Mouse (Mus musculus) C2C12 (cell line): ENCODE measurements around the gene Ccl28. TPM values are rescaled to one million over a fixed set of nuclear protein-coding genes. Genes with fewer than 3 reads are reported as not detected.
"Not testable (repeated sequence)": the region's sequence is repeated elsewhere in the genome, so short reads cannot be mapped to it uniquely, and the experiment has no call there.

Experiments used
- H3K27me3 ChIP-seq: one replicate; pipeline ENCODE4 v1.6.1; 2011; ENCODE audit not compliant: control insufficient read depth, insufficient read depth, insufficient read length
- H3K36me3 ChIP-seq: one replicate; pipeline ENCODE4 v1.6.1; 2011; ENCODE audit not compliant: control insufficient read depth, insufficient read depth
- H3K4me3 ChIP-seq: one replicate; pipeline ENCODE4 v1.5.1; 2011; ENCODE audit warnings: mild to moderate bottlenecking, control low read depth; ENCODE audit not compliant: poor library complexity, insufficient read depth, severe bottlenecking
- H3K79me2 ChIP-seq: one replicate; pipeline ENCODE4 v1.6.1; 2011; ENCODE audit not compliant: control insufficient read depth, insufficient read depth
- H3K79me3 ChIP-seq: one replicate; pipeline ENCODE4 v1.6.1; 2011; ENCODE audit warnings: low read depth, control low read depth
- H3ac ChIP-seq: one replicate; pipeline ENCODE3; 2011; ENCODE audit warnings: low read depth; ENCODE audit not compliant: control insufficient read depth, insufficient read length
- CEBPB ChIP-seq: IDR thresholded peaks from one replicate; pipeline ENCODE4 v1.6.1; 2011; ENCODE audit warnings: low read depth, mild to moderate bottlenecking, control low read depth, moderate library complexity
- CTCF ChIP-seq: IDR thresholded peaks from one replicate; pipeline ENCODE4 v1.5.1; 2011; ENCODE audit not compliant: control insufficient read depth, insufficient read depth, insufficient read length
- FOSL1 ChIP-seq: IDR thresholded peaks from one replicate; pipeline ENCODE4 v1.8.0; 2011; ENCODE audit warnings: mild to moderate bottlenecking, low read length; ENCODE audit not compliant: poor library complexity, insufficient read depth, severe bottlenecking
- MAX ChIP-seq: IDR thresholded peaks from one replicate; pipeline ENCODE4 v1.6.1; 2011; ENCODE audit warnings: mild to moderate bottlenecking, control low read depth
- MYOD1 ChIP-seq: IDR thresholded peaks from one replicate; pipeline ENCODE4 v1.6.1; 2011; ENCODE audit warnings: low read depth; ENCODE audit not compliant: control insufficient read depth, insufficient read length
- MYOG ChIP-seq: IDR thresholded peaks from one replicate; pipeline ENCODE4 v1.6.1; 2011; ENCODE audit not compliant: control insufficient read depth, insufficient read length; ENCODE audit errors: extremely low read depth
- USF1 ChIP-seq: IDR thresholded peaks from one replicate; pipeline ENCODE4 v1.6.1; 2011; ENCODE audit warnings: low read depth, mild to moderate bottlenecking, control low read depth, moderate library complexity
- long read RNA-seq, 2 experiments: library from polyadenylated mRNA; unstranded; transcript quantifications; one replicate each; pipeline ENCODE4 v2.0.0; 2019 to 2020
- polyA plus RNA-seq: library from polyadenylated mRNA; unstranded; fragments of >200 nt; fragmentation: generic; extraction: Trizol; gene quantifications from one replicate; pipeline ENCODE4 v1.2.1, GENCODE M21; 2012; ENCODE audit warnings: missing spikeins

Gene Ccl28
- polyA plus RNA-seq, result not detected
- long read RNA-seq, experiment 1, result 0 reads
- long read RNA-seq, experiment 2, result 0 reads

DNA sequence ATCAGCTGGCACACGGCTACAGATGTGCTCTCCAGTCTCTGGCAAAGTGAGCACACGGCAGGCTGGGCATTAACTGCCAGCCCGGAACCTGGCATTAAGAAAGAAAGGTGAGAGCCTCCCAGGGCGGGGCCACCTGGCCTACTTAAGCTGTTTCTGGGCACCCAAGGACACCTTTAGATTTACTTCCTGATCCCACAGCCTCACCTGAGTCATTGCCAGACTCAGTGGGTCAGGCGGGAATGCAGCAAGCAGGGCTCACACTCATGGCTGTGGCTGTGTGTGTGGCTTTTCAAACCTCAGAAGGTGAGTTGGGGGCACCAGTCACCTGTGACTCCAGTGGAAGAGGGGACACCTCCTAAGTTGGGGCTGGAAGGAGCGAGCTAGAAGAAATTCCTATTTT lies at the start of gene Ccl28:
Gene Ccl28 (plus strand): TSS at position 186 of the 400 bp plus-strand sequence.
- H3ac ChIP-seq, result no peak within 1 kb of the TSS
- H3K27me3 ChIP-seq, result no peaks in the 10 kb centered on the region
- no peak within 1 kb of the TSS for H3K4me3 ChIP-seq
- no peak for TF ChIP-seq MAX
- TF ChIP-seq MYOG, result no peak
- TF ChIP-seq CEBPB, result no peak
- TF ChIP-seq FOSL1, result no peak
- no peak for TF ChIP-seq USF1
- no peak for TF ChIP-seq MYOD1
- no peak for TF ChIP-seq CTCF
- no peaks in the 10 kb centered on the region for H3K36me3 ChIP-seq
- no peaks in the 10 kb centered on the region for H3K79me3 ChIP-seq
- no peaks in the 10 kb centered on the region for H3K79me2 ChIP-seq

DNA sequence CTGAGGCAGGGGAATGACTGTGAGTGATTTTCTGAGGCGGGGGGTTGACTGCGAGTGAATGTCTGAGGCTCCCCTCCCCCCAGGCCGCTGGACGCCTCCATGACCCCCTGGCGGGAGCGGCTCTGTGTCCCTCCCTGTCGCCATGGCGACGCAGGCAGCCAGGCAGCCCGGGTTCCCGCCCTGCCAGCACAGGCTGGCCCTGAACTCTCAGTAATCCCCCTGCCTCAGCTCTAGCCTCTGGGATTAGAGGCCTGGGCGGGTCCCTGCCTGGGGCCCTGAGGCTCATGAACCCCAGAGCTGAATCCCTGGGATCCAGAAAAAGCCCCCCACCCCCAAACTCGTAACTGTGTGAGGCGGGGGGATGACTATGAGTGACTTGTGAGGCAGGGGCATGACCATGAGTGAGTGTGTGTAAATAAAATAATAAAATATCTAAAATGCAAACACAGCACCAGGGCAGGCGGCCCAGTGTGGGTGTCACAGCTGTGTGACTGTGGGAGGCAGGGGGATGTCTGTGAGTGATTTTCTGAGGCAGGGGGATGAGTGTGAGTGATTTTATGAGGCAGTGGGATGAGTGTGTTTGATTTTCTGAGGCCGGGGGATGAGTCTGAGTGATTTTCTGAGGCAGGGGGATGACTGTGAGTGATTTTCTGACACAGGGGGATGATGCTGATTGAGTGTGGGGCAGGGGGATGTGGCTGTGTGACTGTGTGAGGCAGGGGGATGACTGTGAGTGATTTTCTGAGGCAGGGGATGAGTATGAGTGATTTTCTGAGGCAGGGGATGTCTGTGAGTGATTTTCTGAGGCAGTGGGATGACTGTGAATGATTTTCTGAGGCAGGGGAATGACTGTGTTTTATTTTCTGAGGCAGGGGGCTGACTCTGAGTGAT lies 27.1 kb upstream of the Ccl28 start:
- H3K27me3 ChIP-seq, H3K79me2 ChIP-seq, H3K79me3 ChIP-seq, H3ac ChIP-seq, H3K4me3 ChIP-seq, H3K36me3 ChIP-seq: not testable (repeated sequence)

DNA sequence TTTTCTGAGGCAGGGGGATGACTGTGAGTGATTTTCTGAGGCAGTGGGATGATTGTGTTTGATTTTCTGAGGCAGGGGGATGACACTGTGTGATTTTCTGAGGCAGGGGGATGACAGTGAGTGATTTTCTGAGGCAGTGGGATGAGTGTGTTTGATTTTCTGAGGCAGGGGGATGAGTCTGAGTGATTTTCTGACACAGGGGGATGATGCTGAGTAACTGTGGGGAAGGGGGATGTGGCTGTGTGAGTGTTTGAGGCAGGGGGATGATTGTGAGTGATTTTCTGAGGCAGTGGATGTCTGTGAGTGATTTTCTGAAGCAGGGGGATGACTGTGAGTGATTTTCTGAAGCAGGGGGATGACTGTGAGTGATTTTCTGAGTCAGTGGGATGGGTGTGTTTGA lies 25.2 kb upstream of the Ccl28 start:
- H3K79me3 ChIP-seq, H3K79me2 ChIP-seq, H3K4me3 ChIP-seq, H3K36me3 ChIP-seq, H3K27me3 ChIP-seq, H3ac ChIP-seq: not testable (repeated sequence)

DNA sequence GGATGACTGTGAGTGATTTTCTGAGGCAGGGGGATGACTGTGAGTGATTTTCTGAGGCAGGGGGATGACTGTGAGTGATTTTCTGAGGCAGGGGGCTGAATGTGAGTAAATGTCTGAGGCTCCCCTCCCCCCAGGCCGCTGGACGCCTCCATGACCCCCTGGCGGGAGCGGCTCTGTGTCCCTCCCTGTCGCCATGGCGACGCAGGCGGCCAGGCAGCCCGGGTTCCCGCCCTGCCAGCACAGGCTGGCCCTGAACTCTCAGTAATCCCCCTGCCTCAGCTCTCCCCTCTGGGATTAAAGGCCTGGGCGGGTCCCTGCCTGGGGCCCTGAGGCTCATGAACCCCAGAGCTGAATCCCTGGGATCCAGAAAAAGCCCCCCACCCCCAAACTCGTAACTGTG lies 24.6 kb upstream of the Ccl28 start:
- H3K27me3 ChIP-seq, H3K79me3 ChIP-seq, H3K36me3 ChIP-seq, H3K79me2 ChIP-seq, H3K4me3 ChIP-seq, H3ac ChIP-seq: not testable (repeated sequence)

DNA sequence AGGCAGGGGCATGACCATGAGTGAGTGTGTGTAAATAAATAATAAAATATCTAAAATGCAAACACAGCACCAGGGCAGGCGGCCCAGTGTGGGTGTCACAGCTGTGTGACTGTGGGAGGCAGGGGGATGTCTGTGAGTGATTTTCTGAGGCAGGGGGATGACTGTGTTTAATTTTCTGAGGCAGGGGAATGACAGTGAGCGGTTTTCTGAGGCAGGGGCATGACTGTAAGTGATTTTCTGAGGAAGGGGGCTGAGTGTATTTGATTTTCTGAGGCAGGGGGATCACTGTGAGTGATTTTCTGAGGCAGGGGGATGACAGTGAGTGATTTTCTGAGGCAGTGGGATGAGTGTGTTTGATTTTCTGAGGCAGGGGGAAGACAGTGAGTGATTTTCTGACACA lies 24.1 kb upstream of the Ccl28 start:
- H3K27me3 ChIP-seq, H3K4me3 ChIP-seq, H3K79me3 ChIP-seq: not testable (repeated sequence)

DNA sequence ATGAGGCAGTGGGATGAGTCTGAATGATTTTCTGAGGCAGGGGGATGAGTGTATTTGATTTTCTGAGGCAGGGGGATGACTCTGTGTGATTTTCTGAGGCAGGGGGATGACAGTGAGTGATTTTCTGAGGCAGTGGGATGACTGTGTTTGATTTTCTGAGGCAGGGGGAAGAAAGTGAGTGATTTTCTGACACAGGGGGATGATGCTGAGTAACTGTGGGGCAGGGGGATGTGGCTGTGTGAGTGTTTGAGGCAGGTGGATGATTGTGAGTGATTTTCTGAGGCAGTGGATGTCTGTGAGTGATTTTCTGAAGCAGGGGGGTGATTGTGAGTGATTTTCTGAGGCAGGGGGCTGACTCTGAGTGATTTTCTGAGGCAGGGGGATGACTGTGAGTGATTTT lies 23.5 kb upstream of the Ccl28 start:
- H3K79me3 ChIP-seq, H3K27me3 ChIP-seq, H3K36me3 ChIP-seq, H3K79me2 ChIP-seq, H3K4me3 ChIP-seq, H3ac ChIP-seq: not testable (repeated sequence)

More for the DNA sequence above, 24.1 kb upstream of the Ccl28 start:
- not testable (repeated sequence) for H3ac ChIP-seq, H3K36me3 ChIP-seq, H3K79me2 ChIP-seq

DNA sequence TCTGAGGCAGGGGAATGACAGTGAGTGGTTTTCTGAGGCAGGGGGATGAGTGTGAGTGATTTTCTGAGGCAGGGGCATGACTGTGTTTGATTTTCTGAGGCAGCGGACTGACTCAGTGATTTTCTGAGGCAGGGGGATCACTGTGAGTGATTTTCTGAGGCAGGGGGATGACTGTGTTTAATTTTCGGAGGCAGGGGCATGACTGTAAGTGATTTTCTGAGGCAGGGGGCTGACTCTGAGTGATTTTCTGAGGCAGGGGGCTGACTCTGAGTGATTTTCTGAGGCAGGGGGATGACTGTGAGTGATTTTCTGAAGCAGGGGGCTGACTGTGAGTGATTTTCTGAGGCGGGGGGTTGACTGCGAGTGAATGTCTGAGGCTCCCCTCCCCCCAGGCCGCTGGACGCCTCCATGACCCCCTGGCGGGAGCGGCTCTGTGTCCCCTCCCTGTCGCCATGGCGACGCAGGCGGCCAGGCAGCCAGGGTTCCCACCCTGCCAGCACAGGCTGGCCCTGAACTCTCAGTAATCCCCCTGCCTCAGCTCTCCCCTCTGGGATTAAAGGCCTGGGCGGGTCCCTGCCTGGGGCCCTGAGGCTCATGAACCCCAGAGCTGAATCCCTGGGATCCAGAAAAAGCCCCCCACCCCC lies 20.8 kb upstream of the Ccl28 start:
- not testable (repeated sequence) for H3K79me3 ChIP-seq, H3K27me3 ChIP-seq, H3K79me2 ChIP-seq, H3ac ChIP-seq, H3K4me3 ChIP-seq, H3K36me3 ChIP-seq

DNA sequence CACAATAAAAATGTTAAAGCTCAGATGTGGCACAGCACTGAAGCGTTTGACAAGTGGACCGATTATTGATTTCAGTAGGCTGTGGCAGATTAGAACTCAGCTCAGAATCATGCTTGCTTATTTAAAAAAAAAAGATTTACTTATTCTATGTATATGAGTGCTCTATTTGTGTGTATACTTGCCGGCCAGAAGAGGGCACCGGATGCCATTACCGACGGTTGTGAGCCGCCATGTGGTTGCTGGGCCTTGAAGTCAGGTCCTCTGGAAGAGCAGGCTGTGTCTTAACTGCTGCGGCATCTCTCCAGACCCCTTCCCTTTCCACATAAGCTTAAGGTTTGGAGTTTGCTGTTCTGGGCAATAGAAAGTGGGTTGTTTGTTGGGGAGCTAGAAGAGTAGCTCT lies 19.7 kb upstream of the Ccl28 start:
- H3K79me3 ChIP-seq, H3ac ChIP-seq, H3K27me3 ChIP-seq, H3K36me3 ChIP-seq, H3K4me3 ChIP-seq, H3K79me2 ChIP-seq: not testable (repeated sequence)

DNA sequence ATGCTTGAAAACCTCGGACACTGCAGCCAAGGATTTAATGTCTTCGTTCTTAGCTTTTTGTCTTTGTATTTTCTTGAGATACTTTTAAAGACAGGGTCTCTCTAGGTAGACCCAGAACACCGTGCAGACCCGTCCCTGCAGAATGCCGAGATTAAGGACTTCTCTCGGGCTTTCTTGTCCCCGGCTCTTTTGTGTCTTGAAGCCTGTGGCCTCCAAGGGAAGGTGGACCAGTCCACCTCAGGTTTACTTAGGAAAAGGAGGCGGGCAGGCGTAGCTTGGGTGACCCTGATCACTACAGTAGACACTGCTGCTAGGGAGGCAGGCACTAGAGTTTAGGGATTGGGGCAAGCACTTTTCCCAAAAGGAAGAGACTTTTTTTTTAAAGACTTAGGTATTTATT lies 19.3 kb upstream of the Ccl28 start:
- H3K4me3 ChIP-seq, H3K79me2 ChIP-seq, H3K36me3 ChIP-seq, H3K27me3 ChIP-seq, H3K79me3 ChIP-seq, H3ac ChIP-seq: not testable (repeated sequence)
